Mouse (Mus musculus): ENCODE measurements around the gene Dcun1d2. TPM values are rescaled to one million over a fixed set of nuclear protein-coding genes. Genes with fewer than 3 reads are reported as not detected.

Gene Dcun1d2
- total RNA-seq, 2 experiments from 2014 or later = 61.9 to 67.8 TPM

Other genes starting within 250 kb of the Dcun1d2 start
- not detected for gene Proz, start 227.2 kb downstream of the Dcun1d2 start, total RNA-seq (2021)
- gene Pcid2, start 182.7 kb downstream of the Dcun1d2 start, total RNA-seq (2021) = 1 to 10 TPM; 7.1 to 8.0 TPM
- 10 to 100 TPM; 62.2 to 66.4 TPM for gene Cul4a, start 182.5 kb downstream of the Dcun1d2 start, total RNA-seq (2021)
- gene Lamp1, start 129.0 kb downstream of the Dcun1d2 start, total RNA-seq (2021) = 100 to 1,000 TPM; 294 to 322 TPM
- 10 to 100 TPM; 16.3 to 17.3 TPM for gene Grtp1, start 87.5 kb downstream of the Dcun1d2 start, total RNA-seq (2021)
- gene Adprhl1, start 34.0 kb downstream of the Dcun1d2 start, total RNA-seq (2021) = 10 to 100 TPM; 42.3 to 61.6 TPM
- gene Tmco3, start 59 bp upstream of the Dcun1d2 start, total RNA-seq (2021) = 10 to 100 TPM; 10.6 to 17.1 TPM
- gene Tfdp1, start 50.6 kb upstream of the Dcun1d2 start, total RNA-seq (2021) = 10 to 100 TPM; 45.5 to 46.3 TPM
- not detected for gene Atp4b, start 108.7 kb upstream of the Dcun1d2 start, total RNA-seq (2021)
- gene Grk1, start 117.0 kb upstream of the Dcun1d2 start, total RNA-seq (2021) = under 1 TPM in 1 of 2 experiments, not detected in 1; 0.05 TPM
- gene Tmem255b, start 147.1 kb upstream of the Dcun1d2 start, total RNA-seq (2021) = 1 to 10 TPM; 3.5 to 3.9 TPM
- 10 to 100 TPM; 66.3 to 67.5 TPM for gene Gas6, start 206.4 kb upstream of the Dcun1d2 start, total RNA-seq (2021)